Mouse (Mus musculus): Measurements from ENCODE around the gene Gsdma2. TPM values are rescaled to one million over a fixed set of nuclear protein-coding genes. Genes with fewer than 3 reads are reported as not detected.
"Not testable (repeated sequence)": the region's sequence is repeated elsewhere in the genome, so short reads cannot be mapped to it uniquely, and the experiment has no call there.

Gene Gsdma2
- total and polyA plus RNA-seq, 3 experiments = 0.27 TPM; not detected in 2

- Histone ChIP-seq H3K36me3 (replicated peaks) (no peaks in the 10 kb centered on the region), H3K9me3 (replicated peaks) (no peaks in the 10 kb centered on the region), H3K4me1 (ENCODE audit: insufficient read depth, low read depth, low read length) (peaks cover 4% of the 10 kb centered on the region; the same call in 1 of the 2 replicates), H3K4me3 (ENCODE audit: low read depth, low read length) (no peak overlapping the region), H3K27me3 (ENCODE audit: insufficient read depth, low read length) (peaks cover 31% of the 10 kb centered on the region)
- ATAC-seq (ENCODE audit: extremely low read depth, insufficient number of reproducible peaks, low FRiP score, poor library complexity, severe bottlenecking) (no peak), DNase-seq (ENCODE audit: low spot score) (no peak)
- no peak for TF ChIP-seq GATA1 (IDR thresholded peaks at IDR 0.05; ENCODE audit: borderline replicate concordance, low read length)
- TF ChIP-seq TAL1 (conservative IDR thresholded peaks at IDR 0.05; ENCODE audit: low read depth, low read length) = no peak
- TF ChIP-seq POLR2AphosphoS5 (IDR thresholded peaks at IDR 0.05; ENCODE audit: insufficient replicate concordance, low read depth, low read length) = no peak
- no peak for TF ChIP-seq GATA2 (IDR thresholded peaks at IDR 0.05; ENCODE audit: borderline replicate concordance, low read depth, low read length)
- no peak for TF ChIP-seq CTCF (IDR thresholded peaks at IDR 0.05; ENCODE audit: low read depth, low read length)
Observed at GRCm38 (mm10) chr11:98628706-98629105, 17.9 kb upstream of the Gsdma2 start.

DNA sequence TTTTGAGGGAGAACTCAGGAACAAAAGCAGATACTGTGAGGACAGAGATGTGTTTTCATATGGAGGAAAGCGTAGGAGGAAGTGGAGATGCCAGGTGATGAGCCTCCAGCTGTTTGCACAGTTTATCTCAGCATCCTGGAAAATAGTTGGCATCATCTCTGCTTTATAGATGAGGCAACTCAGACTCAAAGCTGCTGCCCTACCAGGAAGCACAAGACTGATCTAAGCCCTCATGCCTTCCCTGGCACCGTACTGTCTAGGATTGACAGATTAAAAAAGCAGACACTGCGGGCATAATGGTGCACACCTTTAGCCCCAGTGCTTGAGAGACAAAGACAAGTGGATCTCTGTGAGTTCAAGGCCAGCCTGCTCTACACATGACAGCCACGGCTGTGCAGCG is 15.9 kb upstream of the Gsdma2 start:
- ATAC-seq (ENCODE audit: extremely low read depth, insufficient number of reproducible peaks, low FRiP score, poor library complexity, severe bottlenecking) = no peak

GRCm38 (mm10) chr11:98635312-98635970 is 11.1 kb upstream of the Gsdma2 start:
- not testable (repeated sequence) for H3K4me3 ChIP-seq (ENCODE audit: low read depth, low read length); H3K4me1 ChIP-seq (ENCODE audit: insufficient read depth, low read depth, low read length); H3K36me3 ChIP-seq (replicated peaks); DNase-seq (ENCODE audit: low spot score); H3K9me3 ChIP-seq (replicated peaks)
- TF ChIP-seq CTCF (IDR thresholded peaks at IDR 0.05; ENCODE audit: low read depth, low read length) = peak; percentile 16; the same call in 1 of the 2 replicates
- peaks cover 17% of the 10 kb centered on the region for H3K27me3 ChIP-seq (ENCODE audit: insufficient read depth, low read length)
- ATAC-seq (ENCODE audit: extremely low read depth, insufficient number of reproducible peaks, low FRiP score, poor library complexity, severe bottlenecking) = 0 out of 2 replicates have a peak, but pooled peaks have one; percentile 49

More for the DNA sequence above, 15.9 kb upstream of the Gsdma2 start:
- Histone ChIP-seq H3K9me3 (replicated peaks) (no peaks in the 10 kb centered on the region), H3K4me3 (ENCODE audit: low read depth, low read length) (no peak overlapping the region), H3K4me1 (ENCODE audit: insufficient read depth, low read depth, low read length) (peaks cover 4% of the 10 kb centered on the region; the same call in 1 of the 2 replicates), H3K36me3 (replicated peaks) (no peaks in the 10 kb centered on the region), H3K27me3 (ENCODE audit: insufficient read depth, low read length) (peaks cover 29% of the 10 kb centered on the region)
- TF ChIP-seq TAL1 (conservative IDR thresholded peaks at IDR 0.05; ENCODE audit: low read depth, low read length) (no peak), GATA2 (IDR thresholded peaks at IDR 0.05; ENCODE audit: borderline replicate concordance, low read depth, low read length) (no peak), GATA1 (IDR thresholded peaks at IDR 0.05; ENCODE audit: borderline replicate concordance, low read length) (no peak), CTCF (IDR thresholded peaks at IDR 0.05; ENCODE audit: low read depth, low read length) (no peak), POLR2AphosphoS5 (IDR thresholded peaks at IDR 0.05; ENCODE audit: insufficient replicate concordance, low read depth, low read length) (no peak)
- DNase-seq (ENCODE audit: low spot score) = no peak

DNA sequence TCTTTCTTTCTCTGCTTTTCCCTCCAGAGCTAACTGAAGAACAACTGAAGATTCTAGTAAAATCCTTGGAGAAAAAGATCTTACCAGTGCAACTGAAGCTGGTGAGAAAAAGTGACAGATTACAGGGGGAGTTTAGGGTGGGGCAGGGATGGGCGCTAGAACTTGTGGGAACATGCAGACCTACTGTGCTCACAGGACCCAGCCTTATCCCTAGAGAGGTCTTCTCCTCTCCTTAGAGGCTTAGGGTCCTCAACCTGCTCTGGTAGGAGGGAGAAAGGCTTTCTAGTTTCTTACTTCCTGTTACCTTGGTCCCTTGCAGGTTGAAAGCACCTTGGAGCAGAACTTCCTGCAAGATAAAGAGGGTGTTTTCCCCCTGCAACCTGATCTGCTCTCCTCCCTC is 9.1 kb upstream of the Gsdma2 start:
- Histone ChIP-seq H3K9me3 (replicated peaks) (0 out of 2 replicates have a peak, but pooled peaks cover 2% of the 10 kb centered on the region), H3K4me1 (ENCODE audit: insufficient read depth, low read depth, low read length) (peaks cover 4% of the 10 kb centered on the region; the same call in 1 of the 2 replicates), H3K27me3 (ENCODE audit: insufficient read depth, low read length) (peaks cover 26% of the 10 kb centered on the region), H3K36me3 (replicated peaks) (no peaks in the 10 kb centered on the region), H3K4me3 (ENCODE audit: low read depth, low read length) (no peak overlapping the region)
- DNase-seq (ENCODE audit: low spot score) = no peak
- no peak for ATAC-seq (ENCODE audit: extremely low read depth, insufficient number of reproducible peaks, low FRiP score, poor library complexity, severe bottlenecking)
- no peak for TF ChIP-seq GATA1 (IDR thresholded peaks at IDR 0.05; ENCODE audit: borderline replicate concordance, low read length)
- no peak for TF ChIP-seq CTCF (IDR thresholded peaks at IDR 0.05; ENCODE audit: low read depth, low read length)
- TF ChIP-seq GATA2 (IDR thresholded peaks at IDR 0.05; ENCODE audit: borderline replicate concordance, low read depth, low read length) = no peak

DNA sequence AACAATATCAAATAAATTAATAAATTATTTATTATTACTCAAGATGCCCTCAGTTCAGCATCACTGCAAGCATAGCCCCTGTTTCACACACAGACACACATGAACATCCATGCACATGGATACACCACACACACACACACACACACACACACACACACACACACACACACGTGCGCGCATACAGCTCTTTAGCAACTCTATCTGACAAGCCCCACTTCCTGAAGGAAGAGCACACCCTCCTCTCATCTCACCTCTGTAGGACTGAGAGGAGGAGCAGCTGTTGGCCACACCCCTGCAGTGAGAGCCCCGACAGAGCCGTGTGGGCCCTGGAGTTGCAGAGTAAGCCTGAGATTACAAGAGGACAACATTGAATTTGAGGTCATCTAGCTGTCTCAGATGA is 6.5 kb upstream of the Gsdma2 start:
- Histone ChIP-seq H3K4me1 (ENCODE audit: insufficient read depth, low read depth, low read length) (peaks cover 4% of the 10 kb centered on the region; the same call in 1 of the 2 replicates), H3K36me3 (replicated peaks) (no peaks in the 10 kb centered on the region), H3K27me3 (ENCODE audit: insufficient read depth, low read length) (peaks cover 22% of the 10 kb centered on the region), H3K4me3 (ENCODE audit: low read depth, low read length) (no peak overlapping the region), H3K9me3 (replicated peaks) (0 out of 2 replicates have a peak, but pooled peaks cover 2% of the 10 kb centered on the region)
- no peak for DNase-seq (ENCODE audit: low spot score)
- TF ChIP-seq GATA2 (IDR thresholded peaks at IDR 0.05; ENCODE audit: borderline replicate concordance, low read depth, low read length) = no peak
- TF ChIP-seq POLR2AphosphoS5 (IDR thresholded peaks at IDR 0.05; ENCODE audit: insufficient replicate concordance, low read depth, low read length) = no peak
- no peak for TF ChIP-seq CTCF (IDR thresholded peaks at IDR 0.05; ENCODE audit: low read depth, low read length)
- ATAC-seq (ENCODE audit: extremely low read depth, insufficient number of reproducible peaks, low FRiP score, poor library complexity, severe bottlenecking) = no peak

GRCm38 (mm10) chr11:98644757-98645156 is 1.8 kb upstream of the Gsdma2 start:
- DNase-seq (ENCODE audit: low spot score) (no peak), ATAC-seq (ENCODE audit: extremely low read depth, insufficient number of reproducible peaks, low FRiP score, poor library complexity, severe bottlenecking) (no peak)
- H3K36me3 ChIP-seq (replicated peaks) = no peaks in the 10 kb centered on the region
- H3K9me3 ChIP-seq (replicated peaks) = no peaks in the 10 kb centered on the region
- TF ChIP-seq CTCF (IDR thresholded peaks at IDR 0.05; ENCODE audit: low read depth, low read length) = no peak
- TF ChIP-seq POLR2AphosphoS5 (IDR thresholded peaks at IDR 0.05; ENCODE audit: insufficient replicate concordance, low read depth, low read length) = no peak
- no peak for TF ChIP-seq GATA1 (IDR thresholded peaks at IDR 0.05; ENCODE audit: borderline replicate concordance, low read length)
- no peak for TF ChIP-seq TAL1 (conservative IDR thresholded peaks at IDR 0.05; ENCODE audit: low read depth, low read length)
- TF ChIP-seq GATA2 (IDR thresholded peaks at IDR 0.05; ENCODE audit: borderline replicate concordance, low read depth, low read length) = no peak
- peaks cover 48% of the 10 kb centered on the region for H3K27me3 ChIP-seq (ENCODE audit: insufficient read depth, low read length)
- no peak overlapping the region for H3K4me3 ChIP-seq (ENCODE audit: low read depth, low read length)
- no peaks in the 10 kb centered on the region for H3K4me1 ChIP-seq (ENCODE audit: insufficient read depth, low read depth, low read length)
